Mouse (Mus musculus): Measurements from ENCODE around the gene Prkcz.

Gene Prkcz

GRCm38 (mm10) chr4:155284521-155285379, 76.4 kb downstream of the Prkcz start:
- in situ Hi-C loops (cut with MboI, MseI) = loop anchor here in 1 of 2 experiments (10.0 kb wide), 1 partner anchor 750 kb away; no protein-coding TSS in a partner anchor

GRCm38 (mm10) chr4:155283585-155283984, 77.6 kb downstream of the Prkcz start:
- in situ Hi-C loops (cut with MboI, MseI) = loop anchor here in 1 of 2 experiments (10.0 kb wide), 1 partner anchor 749 kb away; no protein-coding TSS in a partner anchor

- in situ Hi-C loops (cut with MboI, MseI) = loop anchor here in 1 of 2 experiments (10.0 kb wide), 1 partner anchor 748 kb away; no protein-coding TSS in a partner anchor
Measured at GRCm38 (mm10) chr4:155283001-155283503, 78.1 kb downstream of the Prkcz start.

- in situ Hi-C loops (cut with MboI, MseI) = loop anchor here in 1 of 2 experiments (10.0 kb wide), 1 partner anchor 747 kb away; no protein-coding TSS in a partner anchor
Measured at GRCm38 (mm10) chr4:155282231-155282630, 78.9 kb downstream of the Prkcz start.

DNA sequence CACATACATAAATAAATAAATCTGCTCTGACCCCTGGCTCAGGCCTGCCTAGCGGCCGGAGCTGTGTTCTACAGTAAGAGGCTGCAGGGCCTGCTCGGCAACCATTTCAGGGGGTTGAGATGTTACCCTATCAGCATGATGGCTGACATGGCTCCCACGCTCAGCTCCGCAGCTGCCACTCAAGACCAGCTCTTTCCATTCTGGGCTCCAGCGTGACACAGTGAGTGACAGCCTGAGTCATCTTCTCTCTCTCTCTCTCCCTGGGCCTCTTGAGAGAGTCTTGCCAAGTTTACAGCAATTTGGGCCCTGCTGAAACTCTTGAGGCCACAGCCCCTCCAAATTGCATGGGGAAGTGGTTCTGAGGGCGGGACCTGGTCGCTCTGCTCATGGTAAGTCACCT, 79.5 kb downstream of the Prkcz start:
- in situ Hi-C loops (cut with MboI, MseI) = loop anchor here in 1 of 2 experiments (10.0 kb wide), 1 partner anchor 747 kb away; no protein-coding TSS in a partner anchor

GRCm38 (mm10) chr4:155281227-155281626, 79.9 kb downstream of the Prkcz start:
- in situ Hi-C loops (cut with MboI, MseI) = loop anchor here in 1 of 2 experiments (10.0 kb wide), 1 partner anchor 746 kb away; no protein-coding TSS in a partner anchor

GRCm38 (mm10) chr4:155280768-155281121, 80.4 kb downstream of the Prkcz start:
- in situ Hi-C loops (cut with MboI, MseI) = loop anchor here in 1 of 2 experiments (10.0 kb wide), 1 partner anchor 746 kb away; no protein-coding TSS in a partner anchor

GRCm38 (mm10) chr4:155279926-155280767, 81.0 kb downstream of the Prkcz start:
- in situ Hi-C loops (cut with MboI, MseI) = loop anchor here in 1 of 2 experiments (10.0 kb wide), 1 partner anchor 745 kb away; no protein-coding TSS in a partner anchor

DNA sequence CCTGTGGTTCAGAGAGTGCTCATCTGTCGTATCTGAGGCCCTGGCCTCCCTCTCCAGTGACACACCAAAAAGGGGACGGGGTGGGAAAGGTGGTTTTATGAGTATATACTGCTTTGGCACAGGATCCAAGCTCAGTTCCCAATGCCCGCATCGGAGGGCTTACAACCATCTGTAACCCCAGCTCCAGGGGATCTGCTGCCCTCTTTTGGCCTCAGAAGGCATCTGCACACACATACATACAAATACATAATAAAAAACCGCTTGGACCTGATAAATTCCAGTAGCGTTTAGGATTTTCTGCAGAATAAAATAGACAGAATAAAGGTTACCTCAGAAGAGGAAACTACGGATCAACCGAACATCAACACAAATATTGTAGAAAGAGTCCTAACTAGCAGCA, 82.1 kb downstream of the Prkcz start:
- in situ Hi-C loops (cut with MboI, MseI) = no loop called here

DNA sequence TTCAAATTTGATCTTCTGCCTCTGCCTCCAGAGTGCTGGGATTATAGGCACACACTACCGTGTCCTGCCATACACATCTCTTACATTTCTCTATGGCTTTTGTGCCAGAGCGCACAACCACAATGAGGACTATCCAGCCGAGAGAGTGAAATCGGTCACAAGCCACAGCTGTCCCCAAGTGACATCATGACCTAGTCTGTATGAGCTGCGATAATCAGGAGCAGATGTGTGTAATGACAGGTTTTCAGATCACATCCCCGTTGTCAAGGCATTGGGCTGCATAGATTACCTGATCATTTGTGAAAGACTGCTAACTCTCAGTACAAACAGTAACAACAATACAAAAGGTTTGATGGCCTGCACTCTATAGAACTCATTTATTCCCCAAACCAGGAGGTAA, 83.2 kb downstream of the Prkcz start:
- in situ Hi-C loops (cut with MboI, MseI) = no loop called here

DNA sequence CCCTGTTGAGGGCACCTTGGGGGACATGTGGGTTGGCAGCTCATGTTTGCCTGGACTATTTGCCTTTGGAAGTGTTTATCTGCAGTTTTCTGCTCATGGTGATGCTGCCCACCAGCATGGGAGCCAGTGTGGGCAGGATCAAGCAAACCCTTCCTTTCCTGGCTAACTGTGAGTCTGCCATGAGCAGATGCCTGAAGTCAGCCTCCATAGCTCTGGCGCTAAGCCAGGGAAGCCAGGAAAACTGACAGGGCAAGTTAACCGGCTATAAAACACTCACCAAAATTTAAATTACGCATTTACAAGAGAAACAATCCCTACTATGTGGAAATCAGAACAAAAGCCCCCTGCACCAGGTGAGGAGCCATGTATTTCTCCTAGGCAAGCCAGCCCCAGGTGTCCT, 86.3 kb downstream of the Prkcz start:
- in situ Hi-C loops (cut with MboI, MseI) = no loop called here

- in situ Hi-C loops (cut with MboI, MseI) = no loop called here
Measured at GRCm38 (mm10) chr4:155274451-155274850, 86.7 kb downstream of the Prkcz start.

GRCm38 (mm10) chr4:155268382-155268781, 92.8 kb downstream of the Prkcz start:
- in situ Hi-C loops (cut with MboI, MseI) = no loop called here

DNA sequence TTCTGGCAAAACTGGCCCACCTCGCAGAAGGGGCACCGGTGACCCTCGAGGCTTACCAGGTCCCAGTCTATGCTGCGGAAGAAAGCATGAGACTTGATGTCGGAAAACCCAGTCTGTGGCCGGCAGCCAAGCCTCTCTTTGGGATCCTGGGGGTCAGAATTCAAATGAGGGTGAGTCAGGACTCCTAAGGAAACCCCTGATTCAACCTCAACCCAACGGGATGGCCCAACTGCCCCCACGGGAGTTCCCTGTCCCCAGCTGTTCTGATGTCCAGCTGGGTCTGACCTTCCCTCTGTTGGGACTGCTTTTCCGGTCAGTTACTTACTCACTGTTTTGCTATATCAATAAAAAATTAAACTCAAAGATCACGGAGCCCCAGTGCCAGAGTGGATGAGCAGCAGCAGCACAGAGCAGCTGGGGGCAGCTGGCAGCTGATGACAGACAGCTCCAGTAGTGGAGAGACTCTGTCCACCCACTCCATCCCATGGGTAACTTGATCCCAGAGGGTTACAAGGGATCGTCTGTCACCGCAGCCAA, 93.5 kb downstream of the Prkcz start:
- in situ Hi-C loops (cut with MboI, MseI) = no loop called here

GRCm38 (mm10) chr4:155267047-155267543, 94.1 kb downstream of the Prkcz start:
- in situ Hi-C loops (cut with MboI, MseI) = no loop called here

- in situ Hi-C loops (cut with MboI, MseI) = loop anchor here in 1 of 2 experiments (5.0 kb wide), 1 partner anchor 88 kb away; no protein-coding TSS in a partner anchor
Measured at GRCm38 (mm10) chr4:155264521-155265321, 96.4 kb downstream of the Prkcz start.

GRCm38 (mm10) chr4:155252253-155252652, 108.9 kb downstream of the Prkcz start:
- in situ Hi-C loops (cut with MboI, MseI) = no loop called here

- in situ Hi-C loops (cut with MboI, MseI) = no loop called here
Measured at GRCm38 (mm10) chr4:155251147-155251546, 110.0 kb downstream of the Prkcz start.

GRCm38 (mm10) chr4:155250361-155251117, 110.6 kb downstream of the Prkcz start:
- in situ Hi-C loops (cut with MboI, MseI) = no loop called here
